Mouse (Mus musculus) olfactory bulb, adult 2 months (tissue): Measurements from ENCODE around the gene Lenep. TPM values are rescaled to one million over a fixed set of nuclear protein-coding genes. Genes with fewer than 3 reads are reported as not detected.

Source experiments
- H3K27ac ChIP-seq: fragments of 200-500 bp; 2 replicates; pipeline ENCODE4 v1.5.1; 2012; ENCODE audit warnings: low read depth, low read length; ENCODE audit not compliant: insufficient read depth
- H3K4me1 ChIP-seq: fragments of 200-500 bp; 2 replicates; pipeline ENCODE4 v1.6.1; 2012; ENCODE audit warnings: low read length; ENCODE audit not compliant: control insufficient read depth, insufficient read depth
- H3K4me3 ChIP-seq: fragments of 200-500 bp; 2 replicates; pipeline ENCODE4 v1.5.1; 2012; ENCODE audit warnings: mild to moderate bottlenecking, low read depth, low read length, moderate library complexity; ENCODE audit not compliant: insufficient read depth
- CTCF ChIP-seq: fragments of 200-500 bp; IDR thresholded peaks from 2 replicates; pipeline ENCODE4 v1.5.1; 2012; ENCODE audit warnings: low read depth, mild to moderate bottlenecking, low read length, moderate library complexity; ENCODE audit not compliant: insufficient read depth
- POLR2A ChIP-seq: fragments of 200-500 bp; IDR thresholded peaks from 2 replicates; pipeline ENCODE4 v1.6.1; 2012; ENCODE audit warnings: mild to moderate bottlenecking, low read depth, low read length, moderate library complexity; ENCODE audit not compliant: insufficient read depth
- WGBS: fragments of 180-500 bp; shearing (Covaris S2); methylation state at CpG from one replicate; pipeline ENCODE4 v1.1.7; 2018; 5-methylcytosine and 5-hydroxymethylcytosine counted together
- polyA plus RNA-seq: library from polyadenylated mRNA; stranded (reverse); fragments of >200 nt; gene quantifications from 2 replicates; pipeline ENCODE4 v1.2.4, GENCODE M21; 2012; ENCODE audit warnings: low replicate concordance; ENCODE audit not compliant: missing spikeins, insufficient read depth, insufficient read length

Lenep gene
- polyA plus RNA-seq, 1 experiment = not detected

- no peak for TF ChIP-seq POLR2A
- TF ChIP-seq CTCF = no peak
- 80% methylated on average over 11 of the region's 11 CpGs for WGBS
- no peaks in the 10 kb centered on the region for H3K4me1 ChIP-seq
- H3K4me3 ChIP-seq = no peak overlapping the region
- H3K27ac ChIP-seq = no peak overlapping the region
Observed at GRCm38 (mm10) chr3:89367338-89367737, 35.3 kb downstream of the Lenep start.

GRCm38 (mm10) chr3:89365486-89366414 lies 36.8 kb downstream of the Lenep start:
- H3K4me1 ChIP-seq = no peaks in the 10 kb centered on the region
- H3K4me3 ChIP-seq = no peak overlapping the region
- no peak for TF ChIP-seq POLR2A
- TF ChIP-seq CTCF = no peak
- no peak overlapping the region for H3K27ac ChIP-seq
- WGBS = 86% methylated on average over 20 of the region's 20 CpGs

GRCm38 (mm10) chr3:89365153-89365485 lies 37.5 kb downstream of the Lenep start, which contains the start of gene Dcst1:
Gene Dcst1 (minus strand): TSS chr3:89365253.
- WGBS = 92% methylated on average over 11 of the region's 11 CpGs
- H3K4me3 ChIP-seq = no peak within 1 kb of the TSS
- H3K4me1 ChIP-seq = no peaks in the 10 kb centered on the region
- H3K27ac ChIP-seq = no peak within 1 kb of the TSS
- TF ChIP-seq POLR2A (no peak), CTCF (no peak)

GRCm38 (mm10) chr3:89364631-89365030 lies 38.0 kb downstream of the Lenep start:
- WGBS = 56% methylated on average over 8 of the region's 8 CpGs
- Histone ChIP-seq H3K4me3 (no peak overlapping the region), H3K27ac (no peak overlapping the region), H3K4me1 (no peaks in the 10 kb centered on the region)
- TF ChIP-seq CTCF (no peak), POLR2A (no peak)

- WGBS = 85% methylated on average over 7 of the region's 7 CpGs
- Histone ChIP-seq H3K4me3 (no peak within 1 kb of the TSS), H3K27ac (no peak within 1 kb of the TSS), H3K4me1 (no peaks in the 10 kb centered on the region)
- TF ChIP-seq CTCF (no peak), POLR2A (no peak)
Observed at GRCm38 (mm10) chr3:89361675-89362074, 40.9 kb downstream of the Lenep start, which contains the start of gene Dcst2. Gene Dcst2 (plus strand): TSS chr3:89361975.

GRCm38 (mm10) chr3:89360237-89360636 lies 42.4 kb downstream of the Lenep start:
- H3K27ac ChIP-seq = no peak overlapping the region
- TF ChIP-seq POLR2A (no peak), CTCF (no peak)
- WGBS = 81% methylated on average over 3 of the region's 3 CpGs
- H3K4me1 ChIP-seq = peaks cover 8% of the 10 kb centered on the region
- H3K4me3 ChIP-seq = no peak overlapping the region

- peaks cover 10% of the 10 kb centered on the region for H3K4me1 ChIP-seq
- H3K4me3 ChIP-seq = no peak overlapping the region
- WGBS = 68% methylated on average over 6 of the region's 6 CpGs
- TF ChIP-seq POLR2A = no peak
- no peak for TF ChIP-seq CTCF
- H3K27ac ChIP-seq = no peak overlapping the region
Observed at GRCm38 (mm10) chr3:89359630-89360029, 43.0 kb downstream of the Lenep start.

GRCm38 (mm10) chr3:89356029-89356428 lies 46.6 kb downstream of the Lenep start:
- peaks cover 10% of the 10 kb centered on the region for H3K4me1 ChIP-seq
- H3K27ac ChIP-seq = no peak overlapping the region
- TF ChIP-seq POLR2A = no peak
- no peak for TF ChIP-seq CTCF
- H3K4me3 ChIP-seq = no peak overlapping the region
- WGBS = 78% methylated on average over 9 of the region's 9 CpGs

- Histone ChIP-seq H3K4me1 (peaks cover 13% of the 10 kb centered on the region), H3K27ac (no peak overlapping the region), H3K4me3 (no peak overlapping the region)
- WGBS = 80% methylated on average over 6 of the region's 6 CpGs
- TF ChIP-seq CTCF (no peak), POLR2A (no peak)
Observed at GRCm38 (mm10) chr3:89355512-89355902, 47.1 kb downstream of the Lenep start.
